ENCODE assay signal across 8 mouse cellular contexts in genomic region chr4:130188806-130189297, GRCm38 (mm10). TPM values are rescaled to one million over a fixed set of nuclear protein-coding genes. Genes with fewer than 3 reads are reported as not detected.
DNase-seq lines count a peak whose midpoint lies in the region; ATAC-seq and TF ChIP-seq lines count a peak whose summit lies in the region.

No protein-coding gene starts in this region.

- no peak overlapping the region for H3K27ac ChIP-seq in ES-Bruce4 (ENCODE audit: insufficient read depth, low read length)
- no peak overlapping the region for H3K27ac ChIP-seq in forebrain, embryonic 12.5 days
- H3K27ac ChIP-seq in liver, postnatal 0 days (ENCODE audit: low read depth) = no peak overlapping the region
- H3K27ac ChIP-seq in neural tube, embryonic 15.5 days (replicated peaks) = no peak overlapping the region

- TF ChIP-seq POLR2A in ES-Bruce4 (IDR thresholded peaks at IDR 0.05; ENCODE audit: insufficient read depth, low read length) = no peak

- no peaks in the 10 kb centered on the region for H3K4me1 ChIP-seq in ES-Bruce4 (ENCODE audit: control insufficient read depth, insufficient read depth, low read length)
- no peaks in the 10 kb centered on the region; the same call in 1 of the 2 replicates for H3K4me1 ChIP-seq in forebrain, embryonic 12.5 days
- H3K4me1 ChIP-seq in liver, postnatal 0 days (ENCODE audit: insufficient read depth) = no peaks in the 10 kb centered on the region
- peaks cover 3% of the 10 kb centered on the region; the same call in 1 of the 2 replicates for H3K4me1 ChIP-seq in neural tube, embryonic 15.5 days

- H3K27me3 ChIP-seq in ES-Bruce4 (ENCODE audit: control insufficient read depth, insufficient read depth, low read length, poor library complexity, severe bottlenecking) = no peaks in the 10 kb centered on the region
- 0 out of 2 replicates have a peak, but pooled peaks cover 5% of the 10 kb centered on the region for H3K27me3 ChIP-seq in forebrain, embryonic 12.5 days
- H3K27me3 ChIP-seq in liver, postnatal 0 days (ENCODE audit: insufficient read depth, low read length) = no peaks in the 10 kb centered on the region
- H3K27me3 ChIP-seq in neural tube, embryonic 15.5 days (replicated peaks) = no peaks in the 10 kb centered on the region; the same call in 1 of the 2 replicates

- peak overlapping the region; percentile 31 for H3K4me3 ChIP-seq in ES-Bruce4 (ENCODE audit: low read depth, low read length)
- H3K4me3 ChIP-seq in forebrain, embryonic 12.5 days (replicated peaks) = peak overlapping the region; percentile 21; the same call in 1 of the 2 replicates
- H3K4me3 ChIP-seq in liver, postnatal 0 days (ENCODE audit: low read depth, low read length) = no peak overlapping the region
- peak overlapping the region; percentile 23; the same call in 1 of the 2 replicates for H3K4me3 ChIP-seq in neural tube, embryonic 15.5 days (replicated peaks)

- H3K9ac ChIP-seq in ES-Bruce4 (ENCODE audit: low read depth, poor library complexity, severe bottlenecking) = no peak overlapping the region
- H3K9ac ChIP-seq in forebrain, embryonic 12.5 days = no peak overlapping the region
- no peak overlapping the region for H3K9ac ChIP-seq in liver, postnatal 0 days (replicated peaks)
- H3K9ac ChIP-seq in neural tube, embryonic 15.5 days (replicated peaks) = no peak overlapping the region

- H3K9me3 ChIP-seq in ES-Bruce4 (replicated peaks; ENCODE audit: control insufficient read depth, insufficient read depth, low read length, poor library complexity, severe bottlenecking) = no peaks in the 10 kb centered on the region
- no peaks in the 10 kb centered on the region for H3K9me3 ChIP-seq in forebrain, embryonic 12.5 days
- H3K9me3 ChIP-seq in liver, postnatal 0 days (ENCODE audit: low read length) = no peaks in the 10 kb centered on the region
- H3K9me3 ChIP-seq in neural tube, embryonic 15.5 days (replicated peaks) = no peaks in the 10 kb centered on the region

- WGBS in forebrain, embryonic 12.5 days = 3% methylated on average over 13 of the region's 13 CpGs
- under 1% methylated on average over 13 of the region's 13 CpGs for WGBS in liver, postnatal 0 days (ENCODE audit: insufficient replicate concordance)
- WGBS in neural tube, embryonic 15.5 days = 3% methylated on average over 13 of the region's 13 CpGs

- H3K36me3 ChIP-seq in ES-Bruce4 (ENCODE audit: control insufficient read depth, insufficient read depth, low read length, poor library complexity, severe bottlenecking) = no peaks in the 10 kb centered on the region
- H3K36me3 ChIP-seq in forebrain, embryonic 12.5 days (replicated peaks) = no peaks in the 10 kb centered on the region
- H3K36me3 ChIP-seq in liver, postnatal 0 days (replicated peaks; ENCODE audit: insufficient read depth, low read length) = no peaks in the 10 kb centered on the region
- H3K36me3 ChIP-seq in neural tube, embryonic 15.5 days = no peaks in the 10 kb centered on the region

- peak overlapping the region; percentile 44 for H3K4me2 ChIP-seq in forebrain, embryonic 12.5 days
- no peak overlapping the region for H3K4me2 ChIP-seq in liver, postnatal 0 days (ENCODE audit: low read depth, low read length)
- H3K4me2 ChIP-seq in neural tube, embryonic 15.5 days = peak overlapping the region; percentile 46

- peak; percentile 99 for TF ChIP-seq CTCF in ES-Bruce4 (IDR thresholded peaks at IDR 0.05; ENCODE audit: low read depth, low read length)
- peak; percentile 97 for TF ChIP-seq CTCF in liver, postnatal 0 days (IDR thresholded peaks at IDR 0.05; ENCODE audit: low read depth)

- intact Hi-C loops in heart, postnatal 10 days (cut with DNase I) = loop anchor here (1.0 to 5.0 kb wide), 3 partner anchors 51 to 232 kb away; no protein-coding TSS in a partner anchor

- ATAC-seq in forebrain, embryonic 12.5 days (ENCODE audit: low FRiP score) = peak; percentile 61
- ATAC-seq in liver, postnatal 0 days = peak; percentile 73
- peak; percentile 68 for ATAC-seq in neural tube, embryonic 15.5 days (ENCODE audit: low FRiP score)

- no peak for TF ChIP-seq EP300 in ES-Bruce4 (IDR thresholded peaks at IDR 0.05; ENCODE audit: insufficient read depth, low read depth, low read length)
- no peak for TF ChIP-seq EP300 in liver, postnatal 0 days (IDR thresholded peaks at IDR 0.05; ENCODE audit: low read depth)

- peak; percentile 59 for DNase-seq in c-Kit-positive CD71-positive TER-119-negative erythroid progenitor cells, embryonic 14.5 days (ENCODE audit: low read depth)
- DNase-seq in heart, postnatal 10 days = peak; percentile 90 to 94
- peak; percentile 89 to 91 for DNase-seq in kidney, postnatal 4 days
- DNase-seq in liver, postnatal 0 days = peak; percentile 86
- DNase-seq in testis, postnatal 10 days (ENCODE audit: low spot score) = peak; percentile 91

RNA-seq across cellular contexts. Expression of gene Tinagl1, which starts 13.9 kb away (rescaled TPM):
- polyA plus RNA-seq in ES-Bruce4 (2011; ENCODE audit: insufficient read depth, insufficient read length, low read depth, missing spikeins) = 35.2 and 35.4 TPM in 2 replicates
- 4.1 and 4.6 TPM in 2 replicates for polyA plus RNA-seq in forebrain, embryonic 12.5 days (2016; fragmentation: Nextera tagmentation; extraction: Ambion mirVana)
- total RNA-seq in heart, postnatal 10 days (2021) = 10 to 100 TPM; 64.6 to 83.6 TPM
- polyA plus RNA-seq in liver, postnatal 0 days (2015; fragmentation: Nextera tagmentation; extraction: Ambion mirVana) = 22.6 and 22.9 TPM in 2 replicates
- polyA plus RNA-seq in neural tube, embryonic 15.5 days (2015; fragmentation: Nextera tagmentation; extraction: Ambion mirVana) = 4.1 and 14.7 TPM in 2 replicates

RNA-seq across cellular contexts. Expression of gene Gm853, which starts 33.3 kb away (rescaled TPM):
- polyA plus RNA-seq in ES-Bruce4 (2011; ENCODE audit: insufficient read depth, insufficient read length, low read depth, missing spikeins) = not detected in 2 replicates
- not detected in 2 replicates for polyA plus RNA-seq in forebrain, embryonic 12.5 days (2016; fragmentation: Nextera tagmentation; extraction: Ambion mirVana)
- total RNA-seq in heart, postnatal 10 days (2021) = not detected
- polyA plus RNA-seq in liver, postnatal 0 days (2015; fragmentation: Nextera tagmentation; extraction: Ambion mirVana) = not detected in 2 replicates
- polyA plus RNA-seq in neural tube, embryonic 15.5 days (2015; fragmentation: Nextera tagmentation; extraction: Ambion mirVana) = not detected in 2 replicates

RNA-seq across cellular contexts. Expression of gene Hcrtr1, which starts 49.7 kb away (rescaled TPM):
- polyA plus RNA-seq in ES-Bruce4 (2011; ENCODE audit: insufficient read depth, insufficient read length, low read depth, missing spikeins) = 0.82 and 0.91 TPM in 2 replicates
- polyA plus RNA-seq in forebrain, embryonic 12.5 days (2016; fragmentation: Nextera tagmentation; extraction: Ambion mirVana) = 0.10 TPM in 1 of 2 replicates, not detected in the other
- not detected for total RNA-seq in heart, postnatal 10 days (2021)
- polyA plus RNA-seq in liver, postnatal 0 days (2015; fragmentation: Nextera tagmentation; extraction: Ambion mirVana) = not detected in 2 replicates
- 3.7 and 3.9 TPM in 2 replicates for polyA plus RNA-seq in neural tube, embryonic 15.5 days (2015; fragmentation: Nextera tagmentation; extraction: Ambion mirVana)
